Mouse (Mus musculus) C2C12 (cell line): Measurements from ENCODE around the gene Midn.

ENCODE experiments used
- CEBPB ChIP-seq: IDR thresholded peaks from one replicate; pipeline ENCODE4 v1.6.1; 2011; ENCODE audit warnings: low read depth, mild to moderate bottlenecking, control low read depth, moderate library complexity
- CTCF ChIP-seq: IDR thresholded peaks from one replicate; pipeline ENCODE4 v1.5.1; 2011; ENCODE audit not compliant: control insufficient read depth, insufficient read depth, insufficient read length
- MYOD1 ChIP-seq: IDR thresholded peaks from one replicate; pipeline ENCODE4 v1.6.1; 2011; ENCODE audit warnings: low read depth; ENCODE audit not compliant: control insufficient read depth, insufficient read length

GRCm38 (mm10) chr10:80199440-80200008 lies 51.5 kb downstream of the Midn start:
- TF ChIP-seq CTCF (peak; percentile 82), CEBPB (no peak), MYOD1 (no peak)
